Mouse (Mus musculus) left cerebral cortex, postnatal 14 days (tissue): ENCODE measurements at regions not wholly inside any gene's neighbourhood (a gene's known extent, or its start where the extent isn't known, plus 50 kb on each side); places are given as distances from the start of the nearest gene placed in this dataset.

Experiments used
- DNase-seq, 2 experiments: peaks; one replicate each; pipeline ENCODE4 v3.0.0; 2021 to 2022; ENCODE audit warnings: low spot score in 2 of 2, mixed read lengths in 1 of 2
- intact Hi-C: fragments of 180-260 bp; cut with DNase I; formaldehyde crosslinking; loops from one replicate; pipeline ENCODE4 v1.15.1; 2025

- intact Hi-C loops: no loop called here
- no peak for DNase-seq
Observed at GRCm38 (mm10) chr9:88063973-88064676, 262.9 kb upstream of the Nt5e start.

GRCm38 (mm10) chr9:88065057-88065456 lies 261.9 kb upstream of the Nt5e start:
- intact Hi-C loops: no loop called here
- no peak for DNase-seq

DNA sequence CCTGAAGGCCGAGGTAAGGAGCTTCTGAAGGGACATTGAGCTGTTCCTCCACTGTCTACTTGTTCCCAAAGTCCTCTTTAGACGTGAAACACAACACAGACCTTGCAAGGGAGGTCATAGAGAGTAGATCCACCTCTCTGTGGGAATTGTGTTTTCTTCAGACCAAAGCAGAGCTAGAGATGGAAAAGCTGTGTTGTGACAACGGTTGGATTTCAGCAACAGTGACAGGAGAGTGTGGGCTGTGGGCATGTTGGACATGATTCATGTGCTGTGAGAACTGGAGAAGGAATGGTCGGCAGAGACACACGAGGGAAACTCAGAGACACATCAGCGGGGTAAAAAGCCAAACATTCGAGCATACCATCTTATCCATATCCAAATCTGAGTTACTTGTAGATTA lies 261.2 kb upstream of the Nt5e start:
- DNase-seq: no peak
- intact Hi-C loops: no loop called here

GRCm38 (mm10) chr9:88068322-88068721 lies 258.7 kb upstream of the Nt5e start:
- intact Hi-C loops: no loop called here
- no peak for DNase-seq

- intact Hi-C loops: no loop called here
Observed at GRCm38 (mm10) chr9:88068881-88069304, 258.1 kb upstream of the Nt5e start.

DNA sequence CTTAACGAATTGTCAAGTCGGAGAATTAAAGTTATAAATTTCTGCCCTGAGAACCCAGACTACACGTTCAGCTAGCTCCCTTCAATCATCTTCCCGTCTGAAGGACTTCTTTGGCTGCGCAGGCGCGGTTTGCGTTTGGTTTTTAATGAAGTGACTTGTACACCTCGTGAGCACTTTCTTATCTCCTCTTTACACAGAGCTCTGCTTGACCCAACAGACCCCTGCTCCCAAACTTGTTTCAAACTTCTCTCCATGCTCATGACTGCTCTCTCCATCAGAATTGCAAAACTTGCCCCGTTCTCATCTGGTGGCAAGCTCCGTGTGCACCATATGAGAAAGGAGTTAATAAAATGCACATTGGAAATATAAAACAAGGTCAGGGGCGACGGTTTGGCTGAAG lies 257.2 kb upstream of the Nt5e start:
- DNase-seq: no peak
- intact Hi-C loops: loop anchor here (10.0 kb wide), 2 partner anchors 325 to 655 kb away; no protein-coding TSS in a partner anchor

More at GRCm38 (mm10) chr9:88068881-88069304, 258.1 kb upstream of the Nt5e start:
- no peak for DNase-seq

DNA sequence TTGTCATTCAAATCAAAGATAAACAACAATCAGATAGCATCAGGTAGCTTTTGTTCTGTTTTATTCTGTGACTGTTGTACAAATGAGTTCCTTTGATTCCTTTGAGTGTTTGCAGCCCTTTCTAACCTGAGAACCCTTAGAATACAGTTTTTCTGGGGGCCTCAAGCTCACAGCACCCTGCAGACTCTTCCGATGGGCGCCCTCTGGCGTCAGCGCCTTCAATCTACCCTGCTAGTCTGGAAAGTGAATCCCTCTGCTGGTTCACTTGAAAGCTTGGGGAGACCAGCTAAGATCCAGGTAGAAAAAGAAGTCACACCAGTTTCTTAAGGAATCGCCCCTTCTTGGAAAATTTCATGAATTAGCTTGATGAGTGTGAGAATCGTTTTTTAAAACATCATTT lies 253.8 kb upstream of the Nt5e start:
- peak; percentile 54 to 80 for DNase-seq
- intact Hi-C loops: loop anchor here (10.0 kb wide), 2 partner anchors 328 to 658 kb away; no protein-coding TSS in a partner anchor

DNA sequence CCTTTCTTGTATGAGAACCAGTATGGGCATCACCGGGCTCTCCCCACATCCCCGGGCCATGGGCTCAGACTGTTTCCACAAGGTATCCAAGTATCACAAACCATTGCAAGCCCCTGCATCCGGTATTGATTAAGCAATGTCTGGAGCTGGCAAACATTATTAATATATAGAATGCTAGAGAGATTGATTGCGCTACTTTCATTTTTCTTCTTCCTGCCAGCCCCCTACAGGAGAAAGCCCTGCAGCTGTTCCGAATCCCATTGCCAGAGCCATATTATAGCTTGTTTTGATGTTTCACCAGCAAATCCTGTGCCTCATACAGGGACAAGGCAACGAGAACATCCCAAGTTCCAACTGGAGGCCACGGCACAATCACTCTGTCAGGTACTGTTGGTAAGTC lies 253.4 kb upstream of the Nt5e start:
- no peak for DNase-seq
- intact Hi-C loops: loop anchor here (10.0 kb wide), 2 partner anchors 329 to 659 kb away; no protein-coding TSS in a partner anchor

DNA sequence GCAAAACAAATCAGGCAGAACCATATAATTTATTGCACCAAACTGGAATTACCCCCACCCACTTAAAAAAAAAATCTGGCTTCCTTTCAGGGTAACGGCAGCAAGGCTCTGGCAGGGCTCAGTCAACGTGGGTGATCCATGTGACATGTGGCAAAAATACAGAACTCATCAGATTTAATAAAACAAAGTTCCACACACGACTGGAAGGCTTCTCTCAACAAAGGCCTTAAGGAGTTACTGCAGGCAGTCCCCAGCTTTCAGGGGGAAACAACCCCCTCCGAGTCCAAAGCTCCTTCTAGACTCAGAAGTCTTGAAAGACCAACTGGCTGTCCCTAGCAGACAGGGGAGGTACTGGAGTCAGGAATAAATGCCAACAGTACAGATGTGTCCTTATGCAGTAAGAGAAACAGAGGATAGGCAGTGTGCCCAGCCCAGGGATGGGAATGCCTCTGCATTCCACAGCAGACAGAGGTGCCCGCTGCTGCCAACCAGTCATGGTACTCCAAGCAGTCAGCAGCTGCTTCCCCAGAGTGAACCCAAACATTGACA lies 244.0 kb upstream of the Nt5e start:
- no peak for DNase-seq
- intact Hi-C loops: no loop called here

- intact Hi-C loops: no loop called here
- no peak for DNase-seq
Observed at GRCm38 (mm10) chr9:88085181-88085816, 241.7 kb upstream of the Nt5e start.

DNA sequence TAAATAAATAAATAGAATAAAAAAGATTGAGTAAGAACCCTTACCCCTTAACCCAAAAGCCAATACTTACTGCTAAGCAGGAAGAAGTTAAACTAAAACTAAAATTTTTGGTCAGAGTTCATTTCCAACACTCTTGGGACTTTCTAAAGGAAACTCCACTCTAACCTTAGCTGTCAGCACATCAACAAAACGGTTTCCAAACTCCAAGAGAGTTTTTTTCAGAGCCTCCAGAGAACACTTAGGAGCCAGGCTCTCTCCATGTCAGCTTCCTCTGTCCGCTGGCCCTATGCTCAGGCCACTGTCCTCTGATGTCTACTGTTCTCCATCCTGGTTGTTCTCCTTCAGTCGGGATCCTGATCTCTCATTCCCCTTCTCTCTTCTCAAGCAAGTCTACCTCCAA lies 241.1 kb upstream of the Nt5e start:
- DNase-seq: no peak
- intact Hi-C loops: no loop called here

- DNase-seq: no peak
- intact Hi-C loops: no loop called here
Observed at GRCm38 (mm10) chr9:88091781-88092527, 235.0 kb upstream of the Nt5e start.

DNA sequence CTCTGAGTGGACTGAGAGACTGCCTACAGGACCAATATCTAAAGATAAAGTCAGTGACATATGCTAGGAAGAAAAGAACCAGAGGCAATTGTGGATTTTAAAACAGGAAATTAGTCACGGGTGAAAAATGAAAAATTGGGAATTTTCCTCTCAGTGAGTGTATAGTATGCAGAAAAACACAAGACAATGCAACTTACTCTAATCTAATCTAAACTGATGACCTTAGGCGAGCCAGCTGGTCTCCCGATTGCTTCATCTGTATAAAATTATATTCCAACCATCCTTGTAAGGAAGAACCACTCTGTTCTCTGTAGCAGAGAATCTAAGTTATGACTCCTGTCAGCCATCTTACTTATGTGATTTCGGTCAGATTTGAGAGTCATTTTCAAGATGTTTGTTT lies 234.4 kb upstream of the Nt5e start:
- intact Hi-C loops: no loop called here
- DNase-seq: no peak

DNA sequence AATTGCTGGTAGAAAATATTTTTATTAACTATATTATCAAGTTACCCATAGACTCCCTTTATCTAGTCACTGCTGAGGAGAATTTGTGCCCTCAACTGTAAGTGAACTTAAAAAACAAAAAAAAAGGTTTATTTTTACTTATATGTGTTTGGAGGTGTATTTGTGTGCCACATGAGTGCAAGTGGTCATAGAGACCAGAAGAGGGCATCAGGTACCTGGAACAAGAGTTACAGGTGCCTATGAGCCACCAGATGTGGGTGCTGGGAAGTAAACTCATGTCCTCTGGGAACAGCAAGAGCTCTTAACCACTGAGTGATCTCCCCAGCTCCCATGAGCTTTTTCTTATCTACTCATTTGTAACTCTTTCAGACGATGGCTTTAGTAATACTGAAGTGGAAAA lies 213.9 kb upstream of the Nt5e start:
- intact Hi-C loops: no loop called here
- DNase-seq: no peak

GRCm38 (mm10) chr9:88120536-88120935 lies 206.5 kb upstream of the Nt5e start:
- no peak for DNase-seq
- intact Hi-C loops: no loop called here

- intact Hi-C loops: no loop called here
- no peak for DNase-seq
Observed at GRCm38 (mm10) chr9:88120963-88121570, 205.9 kb upstream of the Nt5e start.

DNA sequence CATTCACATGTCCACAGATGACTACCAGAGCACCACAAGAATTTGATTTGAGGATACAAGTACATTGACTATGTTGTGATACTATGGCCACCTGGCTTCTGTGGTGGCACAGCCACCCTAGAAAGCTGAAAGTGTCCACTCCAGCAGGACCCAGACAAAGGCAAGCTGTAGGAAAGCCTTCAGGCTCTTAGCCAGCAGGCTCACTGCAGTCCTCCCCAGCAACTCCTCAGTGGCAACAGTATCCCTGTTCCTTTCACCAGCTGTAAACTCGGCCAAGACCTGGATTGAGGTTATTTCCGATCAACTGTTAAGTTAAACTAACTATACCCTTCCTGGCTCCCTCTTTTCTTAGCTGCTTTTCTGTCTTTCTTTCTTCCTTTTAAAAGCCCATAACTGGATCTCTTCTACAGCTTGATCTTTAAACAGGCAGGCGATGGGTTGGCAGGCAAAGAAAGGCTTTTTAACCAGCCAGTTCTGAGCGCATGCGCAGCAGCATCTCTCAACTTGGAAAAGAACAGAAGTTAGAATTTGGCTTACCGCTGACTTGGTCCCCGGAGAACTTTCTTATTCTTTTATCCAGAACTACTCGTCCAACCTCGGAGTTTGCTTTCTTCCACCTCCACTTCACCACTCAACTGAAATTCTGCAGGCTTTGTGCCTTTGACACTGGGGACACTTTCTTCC lies 202.5 kb upstream of the Nt5e start:
- intact Hi-C loops: no loop called here
- peak; percentile 10 to 44 for DNase-seq

GRCm38 (mm10) chr9:88163025-88163780 lies 163.8 kb upstream of the Nt5e start:
- intact Hi-C loops: no loop called here
- DNase-seq: no peak
